Mouse (Mus musculus) myocyte (in vitro differentiated cells): Measurements from ENCODE around the gene Wdr63.

ENCODE experiments used
- MYOG ChIP-seq, 3 experiments: IDR thresholded peaks; one replicate each; pipeline ENCODE4 v1.6.1; 2011; ENCODE audit warnings: control low read depth in 2 of 3, low read depth in 2 of 3, mild to moderate bottlenecking in 2 of 3; ENCODE audit not compliant: insufficient read length in 2 of 3, control insufficient read depth in 1 of 3, insufficient read depth in 1 of 3
- SRF ChIP-seq: IDR thresholded peaks from one replicate; pipeline ENCODE4 v1.6.1; 2011; ENCODE audit warnings: low read depth; ENCODE audit not compliant: control insufficient read depth, insufficient read length

GRCm38 (mm10) chr3:146059356-146059926 is 48.5 kb downstream of the Wdr63 start:
- TF ChIP-seq MYOG (IDR thresholded peaks at IDR 0.05; ENCODE audit: control insufficient read depth in 1 of 3, insufficient read depth in 1 of 3, insufficient read length in 2 of 3, low read depth in 2 of 3) (no peak), SRF (no peak)
